Mouse (Mus musculus) heart, postnatal 14 days (tissue): ENCODE measurements at regions not wholly inside any gene's neighbourhood (a gene's known extent, or its start where the extent isn't known, plus 50 kb on each side); places are given as distances from the start of the nearest gene placed in this dataset.

Source experiments
- DNase-seq, 2 experiments: peaks; one replicate each; pipeline ENCODE4 v3.0.0; 2021 to 2022
- intact Hi-C: fragments of 180-260 bp; cut with DNase I; formaldehyde crosslinking; loops from one replicate; pipeline ENCODE4 v1.15.1; 2025

DNA sequence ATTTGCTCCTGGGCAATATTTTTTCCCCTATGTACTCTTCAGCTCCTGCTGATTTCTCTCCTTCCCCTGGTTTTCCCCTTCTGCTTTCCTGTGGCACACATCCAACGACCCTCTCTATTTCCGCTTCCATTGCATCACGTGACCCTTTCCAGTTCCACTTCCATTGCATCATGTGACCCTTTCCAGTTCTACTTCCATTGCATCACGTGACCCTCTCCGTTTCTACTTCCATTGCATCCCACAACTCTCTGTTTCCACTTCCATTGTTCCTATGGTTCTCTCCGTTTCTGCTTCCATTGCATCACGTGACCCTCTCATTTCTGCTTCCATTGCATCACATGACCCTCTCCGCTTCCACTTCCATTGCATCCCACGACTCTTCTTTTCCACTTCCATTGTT is 199.5 kb upstream of the Wdfy3 start:
- no peak for DNase-seq
- intact Hi-C loops = loop anchor here (10.0 kb wide), 1 partner anchor 206 kb away; no protein-coding TSS in a partner anchor

DNA sequence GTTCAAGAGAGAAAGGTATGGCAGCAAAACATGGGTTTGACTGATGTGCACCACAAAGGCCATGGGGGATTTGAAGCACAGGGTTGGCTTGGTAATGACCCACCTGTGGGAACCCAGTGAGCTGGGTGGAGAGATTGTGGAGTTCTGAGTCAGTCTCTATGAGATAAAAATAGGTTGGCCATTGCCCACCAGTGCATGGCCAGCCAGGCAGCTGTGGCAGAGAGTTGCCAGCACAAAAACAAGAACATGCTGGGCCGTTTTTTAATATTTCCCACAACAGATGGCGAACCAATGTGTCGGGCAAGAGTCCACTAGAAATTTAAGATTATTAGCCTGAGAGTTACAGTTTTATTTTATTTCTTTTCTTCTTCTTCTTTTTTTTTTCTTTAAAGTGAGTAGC is 205.6 kb upstream of the Arhgap24 start:
- intact Hi-C loops = no loop called here
- no peak for DNase-seq

DNA sequence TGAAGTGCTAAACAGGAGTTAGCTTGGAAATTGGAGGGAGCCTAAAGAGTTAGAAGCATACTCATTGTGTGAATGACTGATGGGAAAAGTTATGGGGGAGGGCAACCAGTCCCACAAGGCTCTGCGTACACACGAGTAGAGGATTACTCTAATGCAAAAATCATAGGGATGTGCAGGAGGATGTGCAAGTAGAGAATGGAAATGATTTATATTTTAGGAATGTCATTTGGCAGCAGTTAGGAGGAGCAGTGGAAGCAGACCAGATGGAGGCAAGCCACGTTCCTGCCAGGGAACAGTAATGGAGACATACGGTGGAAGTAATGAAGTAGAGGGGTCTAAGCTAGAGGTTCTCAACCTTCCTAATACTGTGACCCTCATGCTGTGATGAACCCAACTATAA is 194.1 kb upstream of the Arhgap24 start:
- intact Hi-C loops = no loop called here

DNA sequence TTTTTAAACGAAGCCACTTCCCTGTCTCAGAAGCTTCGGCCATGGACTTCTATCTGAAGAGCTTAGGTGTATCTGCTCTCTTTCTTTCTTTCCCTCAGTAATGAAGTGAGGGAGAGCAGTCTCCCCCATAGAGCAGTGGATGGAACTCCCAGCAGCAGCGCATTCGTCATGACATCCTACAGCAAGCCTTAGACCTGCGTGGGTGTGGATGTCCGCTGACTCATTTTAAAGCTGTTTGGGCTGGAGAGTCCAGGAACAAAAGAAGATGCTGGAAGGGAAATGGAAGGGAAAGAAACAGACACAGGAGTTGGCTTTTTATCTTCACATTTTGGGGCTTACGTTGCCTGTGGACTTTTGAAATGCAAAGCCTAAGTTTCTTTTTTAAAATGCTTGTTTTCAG is 190.3 kb upstream of the Arhgap24 start:
- intact Hi-C loops = no loop called here
- no peak for DNase-seq

More for the DNA sequence above, 194.1 kb upstream of the Arhgap24 start:
- DNase-seq = no peak

DNA sequence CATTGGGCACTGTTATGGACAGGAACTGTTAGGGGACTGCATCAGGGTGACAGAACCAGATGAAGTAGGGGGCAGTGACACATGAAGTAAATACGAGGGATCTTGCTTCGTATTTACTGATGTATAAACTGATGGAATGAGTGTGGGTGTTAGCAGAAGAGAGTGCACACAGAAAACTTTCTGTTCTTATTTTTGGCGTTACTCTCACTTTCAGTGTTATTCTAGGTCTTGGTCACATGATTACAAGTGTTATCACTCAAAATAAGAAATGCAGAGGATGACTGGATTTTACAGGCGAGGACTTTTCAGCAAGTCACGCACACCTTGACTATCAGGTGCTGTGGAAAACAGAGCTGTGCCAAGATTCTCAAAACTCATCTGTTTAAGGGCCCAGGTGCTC is 185.6 kb upstream of the Arhgap24 start:
- DNase-seq = no peak
- intact Hi-C loops = no loop called here

DNA sequence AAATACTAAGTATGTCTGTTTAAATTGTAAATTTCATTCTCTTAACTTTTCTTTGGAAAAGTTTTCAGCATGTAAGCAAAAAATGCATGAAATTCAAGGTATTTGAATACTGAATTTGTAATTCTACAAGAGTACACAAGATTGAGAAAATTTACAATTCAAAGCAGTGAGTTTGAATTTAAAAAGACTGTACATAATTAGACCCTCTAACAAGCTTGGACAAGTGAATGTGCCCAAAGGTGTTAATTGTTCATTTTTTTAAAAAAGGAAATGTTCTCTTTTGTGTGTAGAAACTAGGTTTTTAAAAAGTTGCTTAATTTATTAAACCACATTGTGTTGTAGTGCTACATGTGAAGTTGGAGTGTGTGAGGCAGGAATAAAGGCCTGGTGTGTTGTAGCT is 174.9 kb upstream of the Arhgap24 start:
- no peak for DNase-seq
- intact Hi-C loops = no loop called here

DNA sequence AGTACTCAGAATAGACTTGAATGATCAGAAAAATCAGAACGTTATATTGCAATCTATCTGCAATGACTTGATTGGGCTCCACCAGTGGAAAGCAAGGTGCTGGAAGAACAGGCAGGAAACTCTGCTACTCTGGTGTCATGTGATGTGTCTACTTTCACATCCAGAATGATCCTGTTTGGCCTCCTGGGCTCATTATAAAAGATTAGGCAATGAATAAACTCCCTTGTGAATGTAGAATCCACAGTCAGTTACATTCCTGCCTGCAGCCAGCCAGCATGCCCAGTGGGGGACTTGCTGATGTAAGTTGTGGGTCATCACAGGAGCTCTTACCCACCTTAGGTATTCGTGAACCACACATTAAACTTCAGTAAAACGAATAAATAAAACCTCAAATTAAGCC is 174.5 kb upstream of the Arhgap24 start:
- intact Hi-C loops = no loop called here
- no peak for DNase-seq

DNA sequence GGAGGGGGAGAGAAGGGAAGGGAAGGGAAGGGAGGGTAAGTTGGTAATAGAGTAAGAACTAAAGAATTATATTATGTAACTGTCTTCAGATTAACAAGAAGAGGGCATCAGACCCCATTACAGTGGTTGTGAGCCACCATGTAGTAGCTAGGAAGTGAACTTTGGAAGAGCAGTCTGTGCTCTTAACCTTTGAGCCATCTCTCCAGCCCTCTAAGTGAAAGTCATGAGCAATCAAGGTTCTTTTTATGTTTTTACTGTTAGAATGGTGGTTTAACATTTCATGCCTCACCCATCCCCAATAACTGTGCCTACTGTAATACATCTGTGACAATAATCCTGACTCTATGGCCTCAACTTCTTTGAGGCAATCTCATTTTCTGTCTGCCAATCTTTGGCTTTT is 169.6 kb upstream of the Arhgap24 start:
- intact Hi-C loops = no loop called here
- DNase-seq = no peak

DNA sequence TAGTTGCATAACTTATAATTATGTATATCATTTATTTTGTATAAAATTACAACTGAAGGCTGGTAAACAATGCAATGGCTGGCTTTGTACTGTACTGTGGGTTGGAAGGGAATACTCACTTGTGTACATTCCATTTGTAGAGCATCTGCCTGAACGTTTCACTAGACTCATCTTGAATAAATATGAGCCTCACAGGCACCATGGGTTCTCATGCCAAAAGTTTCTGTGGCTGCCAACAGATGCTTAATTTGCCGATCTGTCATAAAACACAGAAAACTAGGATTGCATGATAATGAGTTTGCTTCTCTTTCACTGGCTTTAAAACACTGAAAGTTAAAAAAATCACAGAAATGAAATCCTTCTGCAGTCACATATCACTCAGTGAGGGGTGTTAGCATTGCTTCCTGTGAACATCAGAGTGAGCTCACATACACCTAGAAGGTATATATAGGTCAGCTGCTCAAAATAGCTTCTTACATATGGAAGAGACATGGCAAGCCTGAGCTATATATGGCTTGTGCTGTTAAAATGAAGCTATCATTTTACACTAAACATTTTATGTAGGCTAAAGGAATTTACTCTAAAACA is 152.9 kb upstream of the Arhgap24 start:
- DNase-seq = no peak
- intact Hi-C loops = no loop called here

DNA sequence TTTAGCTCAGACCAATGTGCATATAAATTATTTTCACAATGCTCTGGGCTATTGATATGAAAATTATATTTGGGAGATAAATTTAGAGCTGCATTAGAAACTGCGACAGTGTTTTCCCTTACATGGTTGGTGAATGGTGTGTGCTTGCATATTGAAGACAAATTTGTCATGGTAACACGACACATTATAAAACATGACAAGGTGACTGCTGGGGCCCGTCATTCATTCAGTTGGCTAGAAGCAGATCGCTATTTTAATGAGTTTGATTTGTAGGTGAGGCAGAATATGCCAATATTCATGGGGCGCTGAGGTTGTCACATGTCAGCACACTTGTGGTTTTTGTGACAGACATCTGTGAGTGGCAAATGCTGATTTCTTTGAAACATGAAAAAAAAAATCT is 147.3 kb upstream of the Arhgap24 start:
- intact Hi-C loops = no loop called here
- DNase-seq = no peak

DNA sequence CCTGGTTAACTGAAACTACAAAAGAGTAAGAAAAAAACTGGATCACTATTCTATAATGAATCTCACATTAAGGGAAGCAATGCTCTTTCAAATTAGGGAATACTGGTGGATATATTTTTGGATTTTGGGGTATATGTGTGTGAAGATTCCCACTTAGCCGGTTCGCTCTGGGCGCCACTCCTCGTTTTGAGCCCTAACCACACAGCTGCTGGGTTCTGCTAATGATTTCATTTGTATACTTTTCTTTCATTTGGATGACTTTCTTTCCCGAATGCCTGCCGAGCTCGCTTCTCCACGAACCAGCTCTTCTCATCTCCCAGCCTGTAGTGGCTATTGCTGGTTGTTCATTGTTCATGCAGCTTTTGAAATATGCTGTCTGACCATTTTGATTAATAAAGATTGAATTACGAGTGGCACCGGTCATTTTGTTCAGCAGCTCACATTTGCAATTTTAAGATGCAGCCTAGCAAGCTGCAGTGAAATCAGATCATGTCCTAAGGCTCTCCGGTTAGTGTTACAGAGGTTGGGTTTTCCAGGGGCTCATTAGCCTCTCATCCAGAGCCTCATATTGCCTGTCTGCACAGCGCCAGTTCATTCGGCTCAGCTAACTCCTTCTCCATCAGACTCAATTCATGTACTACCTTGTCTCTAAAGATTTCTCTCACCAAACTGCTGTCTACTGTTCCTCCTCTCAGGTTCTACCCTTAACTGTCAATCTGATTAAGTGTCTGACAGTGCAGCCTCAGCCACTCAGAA is 146.6 kb upstream of the Arhgap24 start:
- no peak for DNase-seq
- intact Hi-C loops = no loop called here

DNA sequence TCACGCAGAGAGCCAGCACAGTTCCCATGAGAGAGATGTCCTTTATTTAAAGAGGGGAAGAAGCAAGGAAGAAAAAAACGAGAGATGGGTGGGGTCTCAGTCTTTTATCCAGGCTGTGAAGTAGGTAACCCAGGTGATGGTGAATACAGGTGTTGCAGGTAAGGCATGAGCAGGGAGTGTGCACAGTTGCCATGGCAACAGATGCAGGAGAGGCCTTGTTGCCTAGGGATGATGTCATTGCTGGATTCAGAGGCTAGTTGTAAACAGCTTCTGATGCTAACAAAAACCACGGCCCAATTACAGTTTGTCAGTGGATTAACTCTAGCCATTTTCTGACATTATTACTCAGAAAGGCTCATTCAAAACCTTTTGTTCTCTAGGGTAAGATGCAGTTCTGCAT is 114.7 kb upstream of the Arhgap24 start:
- DNase-seq = no peak
- intact Hi-C loops = no loop called here

DNA sequence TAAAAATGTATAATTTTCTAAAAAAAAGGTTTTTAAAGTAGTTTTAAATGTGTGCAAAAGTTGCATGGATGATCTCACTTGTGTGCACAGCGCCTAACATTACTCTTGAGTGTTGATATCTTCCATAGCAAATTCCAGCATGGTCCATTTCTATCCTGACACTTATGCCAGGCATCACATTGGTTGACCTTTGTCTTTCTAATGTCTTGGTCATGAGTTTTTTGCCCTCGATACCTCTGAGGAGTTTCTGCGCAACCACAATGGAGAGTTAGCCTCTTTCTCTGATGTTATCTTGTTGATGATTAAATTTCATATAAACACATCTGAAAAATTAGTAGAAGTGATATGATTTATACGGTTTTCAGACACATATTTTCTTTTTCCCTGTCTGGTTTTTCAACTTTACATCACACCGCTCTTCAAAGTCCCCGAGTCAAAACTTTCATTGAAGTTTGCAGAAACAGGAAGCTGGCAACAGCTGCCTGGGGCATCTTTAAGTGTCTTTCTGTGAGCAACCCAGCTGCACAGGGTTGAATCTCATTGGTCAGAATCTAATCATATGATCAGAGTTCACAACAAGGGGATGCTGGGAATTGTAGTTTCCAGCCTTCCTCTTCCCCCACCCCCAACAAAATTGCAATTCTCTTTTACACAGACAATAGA is 107.8 kb upstream of the Arhgap24 start:
- intact Hi-C loops = no loop called here

DNA sequence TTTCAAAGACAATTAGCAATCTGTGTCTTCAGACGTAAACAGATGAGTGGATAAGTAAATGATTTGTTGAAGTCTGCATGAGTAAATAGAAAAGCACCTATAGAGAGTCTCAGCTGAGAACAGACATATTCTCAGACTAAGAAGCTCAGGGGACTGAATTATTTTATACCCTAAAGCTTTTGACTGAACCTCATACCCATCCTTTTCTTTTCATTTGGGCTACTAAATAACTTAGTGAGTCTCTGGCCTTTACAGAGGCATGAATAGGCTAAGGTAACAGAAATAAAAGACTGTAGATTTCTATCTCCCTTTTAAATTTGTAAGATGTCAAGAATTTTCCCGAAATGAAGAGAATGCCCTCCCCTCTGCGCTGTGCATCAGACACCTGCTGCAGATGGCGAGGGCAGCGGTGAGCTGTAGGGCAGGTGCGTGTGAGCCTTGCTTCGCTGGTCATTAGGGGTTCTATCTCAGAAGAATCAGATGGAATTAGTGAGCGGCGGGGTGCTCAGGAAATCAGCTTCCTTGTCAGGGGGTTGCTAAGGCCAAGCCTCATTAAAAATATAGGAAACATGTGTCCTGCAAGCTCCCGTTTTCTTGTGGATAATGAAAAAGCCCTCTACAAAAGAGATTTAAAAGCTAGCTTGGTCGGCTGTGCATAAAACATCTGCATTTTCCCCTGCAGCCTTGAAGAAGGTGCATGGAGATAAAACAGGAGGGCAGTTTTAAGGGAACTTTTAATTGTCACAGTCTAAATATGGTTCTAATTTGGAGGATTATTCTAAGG is 107.0 kb upstream of the Arhgap24 start:
- no peak for DNase-seq
- intact Hi-C loops = no loop called here

More for the DNA sequence above, 107.8 kb upstream of the Arhgap24 start:
- no peak for DNase-seq

DNA sequence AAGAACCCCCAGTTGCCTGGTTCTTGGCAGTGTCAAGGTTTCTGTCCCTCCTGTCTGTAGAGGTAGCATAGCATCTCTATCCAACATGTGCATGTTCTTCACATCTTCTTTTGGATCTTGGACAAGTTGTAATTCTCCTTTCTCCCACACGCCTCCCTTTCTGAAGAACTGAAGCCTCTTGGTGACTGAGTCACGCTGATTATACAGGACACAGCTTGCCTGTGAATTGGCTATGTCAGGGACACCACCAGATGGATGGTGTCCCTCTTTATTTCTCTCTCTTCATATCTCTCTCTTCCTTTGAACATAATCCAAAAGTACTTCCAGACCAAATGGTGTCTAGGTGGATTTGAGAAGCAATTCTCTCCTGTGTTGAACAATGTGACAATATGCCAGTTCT is 105.9 kb upstream of the Arhgap24 start:
- no peak for DNase-seq
- intact Hi-C loops = no loop called here

DNA sequence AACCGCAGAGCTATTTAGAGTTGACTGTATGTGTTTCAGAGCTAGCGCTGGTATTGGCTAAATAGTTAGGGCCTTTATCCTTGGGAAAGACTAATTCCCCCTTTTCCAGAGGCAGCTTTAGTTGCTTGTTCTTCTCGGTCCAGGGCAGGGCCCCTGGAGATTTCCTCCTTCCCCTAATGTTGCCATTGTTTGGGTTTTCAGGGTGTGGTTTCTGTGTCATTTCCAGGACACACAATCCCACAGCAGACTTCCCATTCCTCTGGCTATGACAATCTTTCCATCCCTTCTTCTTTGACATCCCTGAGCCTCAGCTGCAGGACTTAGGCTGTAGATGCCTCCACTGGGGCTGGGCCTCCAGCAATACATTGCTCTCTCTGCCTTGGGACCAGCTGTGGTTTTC is 87.2 kb upstream of the Arhgap24 start:
- peak in 1 of 2 experiments; percentile 21 for DNase-seq
- intact Hi-C loops = no loop called here

DNA sequence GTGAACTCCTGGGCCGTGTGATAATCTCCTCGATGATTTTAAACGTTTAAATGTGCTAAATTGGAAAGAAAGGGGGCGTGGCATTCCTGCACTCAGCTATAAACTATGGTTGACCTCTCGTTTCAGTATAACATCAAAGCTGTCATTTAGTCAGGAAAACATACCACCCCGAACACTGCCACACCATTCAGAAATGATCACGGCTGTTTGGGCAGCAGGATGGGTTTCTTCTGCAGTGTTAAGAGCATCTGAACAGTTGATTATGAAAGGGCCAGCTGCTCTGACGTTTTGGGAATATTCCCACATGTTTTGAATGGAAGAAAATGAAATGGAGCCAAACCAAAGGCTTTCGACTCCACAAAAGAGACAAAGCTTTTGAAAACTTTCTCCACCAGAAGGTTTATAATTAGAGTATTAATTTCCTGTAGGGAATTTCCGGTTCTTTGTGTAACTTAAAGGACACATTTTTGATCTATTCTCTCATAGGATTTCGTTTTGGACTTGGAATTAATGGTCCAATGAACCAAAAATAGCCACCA is 85.5 kb upstream of the Arhgap24 start:
- intact Hi-C loops = no loop called here
- peak in 1 of 2 experiments; percentile 16 for DNase-seq

DNA sequence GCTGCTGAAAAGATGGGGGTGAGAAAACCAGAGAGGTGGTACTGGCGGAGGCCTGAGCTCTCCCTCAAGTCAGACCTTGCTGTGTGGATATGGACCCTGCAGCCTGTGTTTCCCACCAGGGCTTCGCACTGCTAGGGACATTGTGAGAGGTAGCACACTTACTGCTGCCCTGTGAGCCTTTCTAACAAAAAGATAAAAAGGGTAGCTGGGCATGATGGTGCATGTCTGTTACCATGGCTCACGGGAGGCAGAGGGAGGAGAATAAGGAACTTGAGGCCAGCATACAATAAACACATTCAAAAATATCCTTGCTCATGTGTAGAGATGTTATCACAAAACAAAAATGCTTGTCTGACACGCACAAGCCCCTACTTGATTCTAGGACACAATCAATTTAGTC is 82.2 kb upstream of the Arhgap24 start:
- intact Hi-C loops = no loop called here
- no peak for DNase-seq

DNA sequence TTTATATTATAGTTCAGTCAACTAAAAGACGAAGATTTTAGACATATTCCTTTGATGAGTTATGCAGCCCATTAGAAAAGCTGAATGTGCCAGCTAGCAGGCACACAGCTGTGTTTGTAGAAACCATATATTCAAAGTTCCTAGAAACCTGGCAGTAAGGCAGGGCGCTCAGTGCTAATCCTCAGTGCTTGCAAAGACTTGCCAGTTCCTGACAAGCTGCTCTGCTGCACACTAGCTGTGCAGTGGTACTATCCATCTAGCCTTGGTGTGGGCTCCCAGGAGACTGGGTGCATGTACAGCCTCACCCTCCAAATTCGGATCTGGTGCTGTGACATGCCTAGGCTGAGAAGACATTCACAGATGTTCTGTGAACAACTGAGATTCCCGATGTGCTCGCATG is 63.5 kb upstream of the Arhgap24 start:
- intact Hi-C loops = loop anchor here (5.0 kb wide), 1 partner anchor 275 kb away; no protein-coding TSS in a partner anchor
- DNase-seq = no peak

DNA sequence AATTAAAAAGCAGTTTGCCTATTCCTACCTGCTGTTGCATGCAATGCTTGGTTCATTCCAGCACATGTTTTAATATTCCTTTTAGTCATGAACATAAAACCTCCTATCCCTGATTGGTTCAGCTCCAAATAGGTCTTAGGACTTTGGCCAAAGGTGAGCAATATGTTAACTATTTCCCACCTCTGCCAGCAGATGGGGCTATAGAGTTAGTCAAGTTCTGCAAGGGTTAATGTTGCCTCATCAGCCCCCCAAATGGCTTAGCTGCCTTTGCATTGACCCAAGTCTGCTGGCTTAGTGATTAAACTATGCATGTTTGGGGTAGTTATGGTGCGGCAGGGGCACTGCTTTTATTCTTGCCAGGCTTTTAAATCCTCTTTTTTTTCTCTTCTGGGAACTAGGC is 62.1 kb upstream of the Arhgap24 start:
- DNase-seq = peak in 1 of 2 experiments; percentile 14

More for the DNA sequence above, 62.1 kb upstream of the Arhgap24 start:
- intact Hi-C loops = loop anchor here (5.0 kb wide), 1 partner anchor 273 kb away; no protein-coding TSS in a partner anchor
